Mouse (Mus musculus) small intestine, adult 2 months (tissue): ENCODE data around the gene Aff2.

Experiments
- CTCF ChIP-seq: fragments of 200-500 bp; IDR thresholded peaks from 2 replicates; pipeline ENCODE4 v1.5.1; 2012; ENCODE audit warnings: low read depth, mild to moderate bottlenecking, control low read depth, inconsistent platforms, low read length, moderate library complexity, mixed read lengths; ENCODE audit not compliant: insufficient replicate concordance, insufficient read length; ENCODE audit errors: extremely low read depth
- POLR2A ChIP-seq: fragments of 200-500 bp; IDR thresholded peaks from 2 replicates; pipeline ENCODE4 v1.6.1; 2012; ENCODE audit warnings: low read depth, mild to moderate bottlenecking, control low read depth, inconsistent platforms, low read length, moderate library complexity

GRCm38 (mm10) chrX:69666145-69666677 is 306.1 kb downstream of the Aff2 start:
- TF ChIP-seq POLR2A (no peak), CTCF (no peak)
